Mouse (Mus musculus) gastrocnemius, adult 18-20 months (tissue): ENCODE data around the gene Txnrd3. TPM values are rescaled to one million over a fixed set of nuclear protein-coding genes. Genes with fewer than 3 reads are reported as not detected.
A peak's percentile ranks its signal among the peaks of the same experiment; 100 is the strongest.

ENCODE experiments used
- DNase-seq: peaks from one replicate; pipeline ENCODE4 v3.0.0; 2021; ENCODE audit warnings: low spot score
- total RNA-seq, 2 experiments: library from RNA; stranded (reverse); gene quantifications; 2 replicates each; pipeline ENCODE4 v1.2.3; 2021

The Txnrd3 gene
- total RNA-seq, 2 experiments from 2014 or later = 3.5 to 4.6 TPM

- DNase-seq = no peak
These were observed 8.0 kb downstream of the Txnrd3 start for GRCm38 (mm10) chr6:89651770-89652169.

DNA sequence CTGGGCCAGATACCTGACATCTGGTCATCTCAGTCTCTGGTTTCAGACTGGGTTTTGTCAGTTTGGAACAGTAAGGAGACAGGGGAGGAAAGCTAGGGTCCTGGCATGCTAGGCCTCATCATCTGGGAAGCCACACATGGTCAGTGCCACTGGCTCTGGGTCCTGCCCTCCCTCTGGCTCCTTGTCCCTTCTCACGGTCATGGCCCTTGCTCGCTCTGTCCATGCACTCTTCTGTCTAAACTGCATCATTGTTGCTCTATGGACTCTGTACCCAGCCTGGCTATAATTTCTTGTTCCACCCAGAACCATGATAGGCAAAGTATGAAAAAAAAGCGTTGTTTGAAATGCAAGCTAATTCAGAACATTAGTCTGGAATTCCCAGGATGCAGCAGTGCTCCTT is 11.2 kb downstream of the Txnrd3 start:
- no peak for DNase-seq

DNA sequence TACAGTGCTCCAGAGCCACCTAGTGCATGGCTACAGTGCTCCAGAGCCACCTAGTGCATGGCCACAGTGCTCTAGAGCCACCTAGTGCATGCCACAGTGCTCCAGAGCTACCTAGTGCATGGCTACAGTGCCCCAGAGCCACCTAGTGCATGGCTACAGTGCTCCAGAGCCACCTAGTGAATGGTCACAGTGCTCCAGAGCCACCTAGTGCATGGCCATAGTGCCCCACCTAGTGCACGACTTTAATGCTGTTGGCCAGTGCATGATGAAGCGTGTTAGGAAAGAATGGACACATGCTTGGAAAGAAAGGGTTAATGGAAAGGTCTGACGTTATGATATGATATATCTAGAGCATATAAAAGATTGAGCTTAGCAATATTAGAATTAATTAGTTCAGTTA is 14.6 kb downstream of the Txnrd3 start:
- no peak for DNase-seq

DNA sequence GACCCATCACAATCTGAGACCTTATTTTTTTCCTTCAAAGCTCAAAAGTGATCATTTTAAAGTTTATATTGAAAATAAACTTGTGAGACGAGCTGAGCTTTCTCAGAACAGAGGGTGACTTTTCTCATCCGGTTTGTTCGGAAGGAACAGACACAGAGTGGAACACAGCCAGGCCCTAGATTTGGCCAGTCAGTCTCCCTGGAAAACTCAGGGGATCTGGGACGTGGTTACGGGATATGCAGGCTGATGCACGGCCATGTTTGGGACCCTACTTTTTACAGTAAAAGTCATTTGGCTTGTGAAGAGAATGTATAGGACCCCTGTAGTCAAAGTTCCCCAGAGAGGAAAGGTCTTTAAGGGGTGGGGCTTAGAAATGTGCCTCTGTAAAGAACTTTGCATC is 15.1 kb downstream of the Txnrd3 start:
- no peak for DNase-seq

GRCm38 (mm10) chr6:89659692-89660423 is 16.1 kb downstream of the Txnrd3 start:
- peak; percentile 24 for DNase-seq

- DNase-seq = no peak
These were observed 16.7 kb downstream of the Txnrd3 start for GRCm38 (mm10) chr6:89660490-89660889.

GRCm38 (mm10) chr6:89662521-89662920 is 18.7 kb downstream of the Txnrd3 start:
- no peak for DNase-seq

DNA sequence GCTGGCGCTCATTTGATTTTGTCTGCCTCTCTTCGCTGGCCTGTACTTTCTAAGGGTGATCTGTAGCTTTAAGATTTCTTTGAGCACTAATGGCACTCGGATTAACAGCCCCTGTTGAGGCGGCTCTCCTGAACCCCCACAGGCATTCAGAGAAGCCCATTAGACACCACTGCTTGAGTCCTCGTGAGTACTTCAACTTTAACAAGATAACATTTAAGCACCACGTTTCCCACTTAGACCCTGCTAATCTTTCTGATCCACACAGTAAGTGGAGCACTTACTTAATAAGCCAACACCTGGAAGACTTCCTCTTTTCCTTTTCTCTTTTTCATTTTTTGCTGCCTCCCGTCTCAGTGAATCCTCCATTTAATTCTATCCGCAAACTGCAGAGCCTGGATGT is 21.4 kb downstream of the Txnrd3 start:
- DNase-seq = no peak

GRCm38 (mm10) chr6:89665667-89666066 is 21.9 kb downstream of the Txnrd3 start:
- no peak for DNase-seq

DNA sequence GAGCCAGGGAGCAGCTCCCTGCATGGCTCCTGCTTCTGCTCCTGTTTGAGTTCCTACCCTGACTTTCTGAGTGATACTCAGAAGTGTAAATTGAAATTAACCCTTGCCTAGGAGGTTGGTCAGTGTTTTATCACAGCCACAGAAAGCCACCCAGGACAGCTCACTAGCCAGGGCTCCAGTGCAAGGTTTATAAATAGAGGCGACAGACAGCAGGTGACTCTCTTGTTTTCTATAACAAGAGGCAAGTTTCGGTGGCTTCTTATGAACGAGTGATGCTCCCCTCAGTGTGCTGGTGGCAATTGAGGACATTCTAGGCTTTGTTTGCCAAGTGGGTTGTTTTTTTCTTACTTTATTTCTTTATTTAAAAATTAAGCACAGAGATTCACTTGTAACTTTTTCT is 23.2 kb downstream of the Txnrd3 start:
- DNase-seq = no peak

GRCm38 (mm10) chr6:89669556-89669955 is 25.8 kb downstream of the Txnrd3 start:
- no peak for DNase-seq

GRCm38 (mm10) chr6:89671431-89671830 is 27.6 kb downstream of the Txnrd3 start:
- no peak for DNase-seq

DNA sequence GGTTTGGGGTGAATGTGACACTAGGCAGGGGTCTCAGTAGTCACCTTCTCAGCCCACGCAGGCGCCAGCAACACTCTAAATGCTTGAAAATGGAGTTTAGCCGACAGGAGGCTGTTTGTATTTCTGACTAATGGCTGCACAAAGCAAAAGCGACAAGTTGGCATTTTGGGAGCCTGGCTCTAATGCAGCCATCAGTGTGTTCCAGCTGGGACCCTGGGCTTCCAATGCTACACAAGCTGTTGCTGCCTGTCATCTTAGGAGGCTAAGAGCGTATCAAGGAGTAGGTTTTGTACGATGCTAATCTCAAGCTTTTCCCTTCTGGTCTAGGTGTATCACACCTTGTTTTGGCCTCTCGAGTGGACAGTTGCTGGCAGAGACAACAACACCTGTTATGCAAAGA is 28.9 kb downstream of the Txnrd3 start:
- no peak for DNase-seq

GRCm38 (mm10) chr6:89673135-89673780 is 29.5 kb downstream of the Txnrd3 start:
- no peak for DNase-seq

DNA sequence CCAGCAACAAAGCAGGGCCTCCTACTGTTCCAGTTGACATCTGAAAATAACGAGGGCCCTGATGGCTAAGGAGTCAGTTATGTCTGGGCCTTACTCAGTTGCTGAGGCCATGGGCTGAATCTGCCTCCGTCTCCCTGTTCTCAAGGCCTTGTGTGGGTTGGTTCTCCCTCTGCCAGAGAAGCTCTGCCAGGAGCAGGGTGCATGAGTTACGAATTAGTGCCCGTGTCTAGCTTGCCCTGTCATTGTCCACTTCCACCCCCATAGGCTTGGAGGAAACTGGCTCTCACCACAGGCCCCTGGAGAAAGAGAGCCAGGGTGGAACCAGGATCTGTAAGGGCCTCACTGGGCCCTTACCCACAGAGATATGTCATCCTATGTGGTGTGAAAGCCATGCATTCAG is 34.7 kb downstream of the Txnrd3 start:
- DNase-seq = no peak

- DNase-seq = peak; percentile 59
These were observed 35.6 kb downstream of the Txnrd3 start for GRCm38 (mm10) chr6:89679291-89679835.

GRCm38 (mm10) chr6:89680155-89680554 is 36.4 kb downstream of the Txnrd3 start:
- peak; percentile 74 for DNase-seq

DNA sequence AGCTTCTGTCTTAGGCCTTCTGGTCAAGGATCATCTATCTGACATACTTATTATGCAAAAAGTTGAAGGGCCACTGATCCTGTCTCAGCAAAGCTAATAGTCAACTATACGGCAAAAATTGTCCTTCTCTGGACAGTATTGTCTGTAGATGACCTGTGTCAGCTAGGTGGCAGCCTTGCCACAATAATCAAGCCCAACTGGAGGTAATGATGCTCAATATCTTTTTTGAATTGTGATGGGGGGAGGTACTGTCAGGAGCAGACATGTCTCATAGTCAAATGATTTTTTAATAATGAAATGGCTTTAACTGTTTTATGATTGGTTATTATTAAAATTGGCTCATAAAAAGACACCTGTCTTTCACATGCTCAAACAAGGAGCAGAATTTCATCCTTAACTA is 40.4 kb downstream of the Txnrd3 start:
- DNase-seq = no peak

DNA sequence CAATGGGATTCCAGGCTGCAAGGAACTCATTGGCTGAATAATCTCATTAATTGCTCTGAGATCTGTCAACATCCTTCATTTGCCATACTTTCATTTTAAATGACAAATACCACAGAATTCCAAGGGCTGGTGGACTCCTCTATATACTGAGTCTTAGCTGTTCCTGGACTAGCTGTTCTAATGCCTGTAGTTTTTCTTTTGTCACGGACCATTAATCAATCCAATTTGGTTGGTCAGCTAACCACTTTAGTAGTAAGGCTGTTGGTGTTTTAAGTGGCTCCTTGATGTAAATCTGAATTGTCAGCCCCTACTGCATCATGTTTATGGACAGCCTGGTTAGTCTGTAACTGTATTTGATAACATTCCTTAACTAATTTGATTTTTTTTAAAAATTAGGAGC is 43.3 kb downstream of the Txnrd3 start:
- no peak for DNase-seq

- no peak for DNase-seq
These were observed 62.8 kb downstream of the Txnrd3 start for GRCm38 (mm10) chr6:89706624-89707023.

- DNase-seq = no peak
These were observed 63.5 kb downstream of the Txnrd3 start, which contains the start of gene Vmn1r40 for GRCm38 (mm10) chr6:89707240-89707639. Vmn1r40 (plus strand) TSS chr6:89707540.

GRCm38 (mm10) chr6:89718051-89718450 is 74.3 kb downstream of the Txnrd3 start:
- DNase-seq = no peak
